Mouse (Mus musculus): Measurements from ENCODE around the gene Igsf21. TPM values are rescaled to one million over a fixed set of nuclear protein-coding genes. Genes with fewer than 3 reads are reported as not detected.

Gene Igsf21
- polyA plus RNA-seq, 1 experiment from 2014 or later = 0.44 TPM

DNA sequence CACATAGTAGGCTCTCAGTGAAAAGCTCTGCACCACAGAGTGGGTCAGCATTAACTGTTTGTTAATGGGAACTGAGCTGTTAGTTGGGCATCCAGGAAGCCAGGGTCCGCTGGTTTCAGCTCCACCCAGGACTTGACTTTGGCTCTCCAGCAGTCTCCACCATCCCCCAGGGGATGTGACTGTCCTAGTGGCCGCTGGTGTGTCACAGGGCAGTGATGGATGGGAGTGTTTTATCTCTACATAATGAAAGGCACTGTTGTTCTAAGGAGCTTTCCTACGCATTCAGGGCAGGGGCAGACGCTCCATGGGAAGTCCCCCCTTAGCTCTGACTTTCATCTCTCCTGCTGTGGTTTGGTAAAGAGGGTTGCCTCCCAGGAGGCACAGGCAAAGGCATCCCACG is 115.4 kb downstream of the Igsf21 start:
- Histone ChIP-seq H3K9me3 (ENCODE audit: control insufficient read depth, low read length) (no peaks in the 10 kb centered on the region), H3K4me2 (no peak overlapping the region), H3K27me3 (replicated peaks; ENCODE audit: control insufficient read depth, insufficient read depth, low read length) (no peaks in the 10 kb centered on the region), H3K9ac (ENCODE audit: low read depth, low read length) (no peak overlapping the region), H3K36me3 (ENCODE audit: control insufficient read depth, insufficient read depth, low read length) (no peaks in the 10 kb centered on the region), H3K4me1 (replicated peaks; ENCODE audit: control insufficient read depth, insufficient read depth, low read length) (no peaks in the 10 kb centered on the region), H3K4me3 (ENCODE audit: low read depth, low read length) (no peak overlapping the region), H3K27ac (ENCODE audit: low read depth, low read length) (no peak overlapping the region)
- DNase-seq (ENCODE audit: low spot score) = no peak
- no peak for ATAC-seq (replicated peaks; ENCODE audit: low FRiP score)
- 6% methylated on average over 5 of the region's 5 CpGs for WGBS

DNA sequence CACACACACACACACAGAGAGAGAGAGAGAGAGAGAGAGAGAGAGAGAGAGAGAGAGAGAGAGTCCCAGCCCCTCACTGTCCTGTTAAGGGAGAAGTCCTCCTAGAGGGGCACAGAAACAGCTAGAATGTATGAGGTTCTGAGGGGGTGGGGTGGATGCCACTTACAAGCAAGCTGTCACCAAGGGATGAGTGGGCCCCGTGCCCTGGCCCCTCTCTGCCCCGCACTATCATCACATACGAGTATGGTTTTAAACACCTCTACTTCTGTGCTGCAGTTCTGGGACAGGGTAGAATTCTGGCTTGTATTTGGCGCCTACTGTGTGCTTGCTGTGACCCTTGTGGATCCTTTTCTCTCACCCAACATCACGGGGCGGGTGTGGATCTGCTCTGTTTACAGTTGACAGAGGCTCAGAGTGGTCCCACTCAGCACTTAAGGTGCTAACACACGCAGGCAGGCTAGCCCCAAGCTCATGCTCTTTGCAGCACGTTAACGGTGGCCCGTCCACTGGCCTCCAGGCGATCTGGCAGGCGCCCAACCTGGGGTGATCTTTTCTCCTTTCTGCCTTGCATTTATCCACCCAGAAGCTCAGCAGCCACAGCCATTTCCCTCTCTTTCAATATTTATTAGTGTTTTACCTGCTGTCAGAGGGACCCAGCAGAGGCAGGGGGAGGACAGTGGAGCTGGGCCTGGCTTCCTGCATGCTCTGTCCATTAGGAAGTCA is 116.9 kb downstream of the Igsf21 start:
- H3K4me1 ChIP-seq (replicated peaks; ENCODE audit: control insufficient read depth, insufficient read depth, low read length) = no peaks in the 10 kb centered on the region
- DNase-seq (ENCODE audit: low spot score) = no peak
- no peaks in the 10 kb centered on the region for H3K27me3 ChIP-seq (replicated peaks; ENCODE audit: control insufficient read depth, insufficient read depth, low read length)
- WGBS = 57% methylated on average over 12 of the region's 12 CpGs
- no peak overlapping the region for H3K27ac ChIP-seq (ENCODE audit: low read depth, low read length)
- no peak overlapping the region for H3K9ac ChIP-seq (ENCODE audit: low read depth, low read length)
- no peak for ATAC-seq (replicated peaks; ENCODE audit: low FRiP score)
- H3K4me2 ChIP-seq = no peak overlapping the region
- H3K36me3 ChIP-seq (ENCODE audit: control insufficient read depth, insufficient read depth, low read length) = no peaks in the 10 kb centered on the region
- H3K4me3 ChIP-seq (ENCODE audit: low read depth, low read length) = no peak overlapping the region
- H3K9me3 ChIP-seq (ENCODE audit: control insufficient read depth, low read length) = no peaks in the 10 kb centered on the region

DNA sequence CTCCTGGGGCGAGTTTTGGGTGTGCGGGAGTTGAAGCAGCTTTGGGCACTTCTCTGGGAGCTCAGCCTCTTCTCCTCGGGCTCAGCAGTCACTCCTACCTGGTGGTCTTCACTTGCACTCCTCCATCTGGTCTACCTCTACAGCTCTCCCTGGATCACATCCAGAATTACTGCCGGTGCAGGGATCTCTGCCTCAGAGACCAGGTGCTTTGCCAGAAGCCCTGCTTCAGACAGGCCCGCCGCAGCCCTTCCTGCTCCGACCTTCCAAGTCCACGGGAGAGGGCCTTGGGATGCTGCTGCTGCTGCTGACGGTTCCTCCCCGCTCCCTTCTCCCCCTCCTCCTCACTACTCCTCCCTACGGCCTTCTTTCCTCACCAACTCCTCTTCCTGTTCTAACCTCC is 118.5 kb downstream of the Igsf21 start:
- ATAC-seq (replicated peaks; ENCODE audit: low FRiP score) (no peak), DNase-seq (ENCODE audit: low spot score) (no peak)
- no peaks in the 10 kb centered on the region for H3K36me3 ChIP-seq (ENCODE audit: control insufficient read depth, insufficient read depth, low read length)
- no peaks in the 10 kb centered on the region for H3K4me1 ChIP-seq (replicated peaks; ENCODE audit: control insufficient read depth, insufficient read depth, low read length)
- no peak overlapping the region for H3K4me3 ChIP-seq (ENCODE audit: low read depth, low read length)
- no peak overlapping the region for H3K4me2 ChIP-seq
- H3K27ac ChIP-seq (ENCODE audit: low read depth, low read length) = no peak overlapping the region
- H3K27me3 ChIP-seq (replicated peaks; ENCODE audit: control insufficient read depth, insufficient read depth, low read length) = no peaks in the 10 kb centered on the region
- H3K9me3 ChIP-seq (ENCODE audit: control insufficient read depth, low read length) = no peaks in the 10 kb centered on the region
- 75% methylated on average over 11 of the region's 11 CpGs for WGBS
- no peak overlapping the region for H3K9ac ChIP-seq (ENCODE audit: low read depth, low read length)

DNA sequence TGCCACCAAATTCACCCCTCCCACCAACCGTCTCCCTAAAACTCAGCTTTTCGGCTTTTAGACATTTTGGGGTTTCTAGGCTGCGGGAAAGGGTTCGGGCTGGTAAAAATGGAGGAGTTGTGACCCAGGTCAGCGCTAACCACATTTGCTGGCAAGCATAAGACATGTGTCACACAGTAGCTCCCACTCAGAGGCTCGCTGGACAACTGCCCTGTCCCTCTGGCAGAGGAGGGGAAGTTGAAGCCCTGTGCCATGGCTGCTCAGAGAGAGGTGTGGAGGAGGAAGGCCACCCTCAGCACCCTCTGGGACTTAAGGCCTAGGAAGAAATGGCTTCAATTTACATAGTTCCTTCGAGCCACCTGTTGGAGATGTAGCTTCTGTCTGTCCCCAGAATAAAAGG is 120.8 kb downstream of the Igsf21 start:
- ATAC-seq (replicated peaks; ENCODE audit: low FRiP score) (no peak), DNase-seq (ENCODE audit: low spot score) (no peak)
- Histone ChIP-seq H3K9ac (ENCODE audit: low read depth, low read length) (no peak overlapping the region), H3K27me3 (replicated peaks; ENCODE audit: control insufficient read depth, insufficient read depth, low read length) (no peaks in the 10 kb centered on the region), H3K4me2 (no peak overlapping the region), H3K4me3 (ENCODE audit: low read depth, low read length) (no peak overlapping the region), H3K4me1 (replicated peaks; ENCODE audit: control insufficient read depth, insufficient read depth, low read length) (no peaks in the 10 kb centered on the region), H3K9me3 (ENCODE audit: control insufficient read depth, low read length) (no peaks in the 10 kb centered on the region), H3K36me3 (ENCODE audit: control insufficient read depth, insufficient read depth, low read length) (no peaks in the 10 kb centered on the region), H3K27ac (ENCODE audit: low read depth, low read length) (no peak overlapping the region)
- 82% methylated on average over 7 of the region's 7 CpGs for WGBS

DNA sequence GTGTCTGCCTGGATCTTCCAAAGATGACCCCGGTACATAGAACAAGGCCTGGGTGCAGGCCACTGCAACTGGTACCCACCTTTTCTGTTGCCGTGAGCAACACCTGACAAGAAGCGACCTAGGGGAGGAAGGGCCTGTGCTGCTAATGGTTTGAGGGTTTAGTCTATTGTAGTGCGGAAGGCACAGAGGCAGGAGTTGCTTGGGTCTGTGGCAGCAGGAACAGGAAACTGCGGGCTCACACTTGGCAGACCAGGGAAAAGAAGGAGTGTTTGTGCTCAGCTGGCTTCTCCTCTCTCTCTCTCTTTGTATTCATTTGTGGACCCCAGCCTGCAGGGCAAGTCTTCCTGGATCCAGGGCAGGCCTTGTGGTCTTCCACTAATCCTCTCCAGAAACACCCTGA is 124.0 kb downstream of the Igsf21 start:
- Histone ChIP-seq H3K27me3 (replicated peaks; ENCODE audit: control insufficient read depth, insufficient read depth, low read length) (no peaks in the 10 kb centered on the region), H3K27ac (ENCODE audit: low read depth, low read length) (no peak overlapping the region), H3K4me3 (ENCODE audit: low read depth, low read length) (no peak overlapping the region), H3K9me3 (ENCODE audit: control insufficient read depth, low read length) (no peaks in the 10 kb centered on the region), H3K36me3 (ENCODE audit: control insufficient read depth, insufficient read depth, low read length) (no peaks in the 10 kb centered on the region), H3K4me2 (no peak overlapping the region), H3K9ac (ENCODE audit: low read depth, low read length) (no peak overlapping the region), H3K4me1 (replicated peaks; ENCODE audit: control insufficient read depth, insufficient read depth, low read length) (no peaks in the 10 kb centered on the region)
- ATAC-seq (replicated peaks; ENCODE audit: low FRiP score) = no peak
- WGBS = 75% methylated on average over 5 of the region's 5 CpGs
- no peak for DNase-seq (ENCODE audit: low spot score)

DNA sequence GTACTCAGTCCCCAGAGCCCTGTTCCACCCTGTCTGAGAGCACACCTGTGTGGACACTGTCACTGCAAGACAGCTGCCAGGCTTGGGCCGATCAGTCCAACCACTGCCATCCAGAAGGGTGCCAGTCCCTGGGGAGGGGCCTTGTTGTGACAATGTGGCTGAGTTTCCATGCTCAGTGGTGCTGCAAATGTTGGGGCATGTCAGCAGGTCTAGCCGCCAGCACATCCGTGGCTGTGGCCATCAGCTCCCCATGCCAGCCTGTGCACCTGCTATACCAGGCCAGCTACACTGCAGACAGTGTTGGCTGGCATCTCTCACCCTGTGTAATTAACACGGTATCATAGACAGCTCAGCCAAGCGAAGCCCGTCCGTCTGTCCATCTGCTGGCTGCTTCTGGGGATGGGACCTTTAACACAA is 129.3 kb downstream of the Igsf21 start:
- Histone ChIP-seq H3K9me3 (ENCODE audit: control insufficient read depth, low read length) (no peaks in the 10 kb centered on the region), H3K9ac (ENCODE audit: low read depth, low read length) (no peak overlapping the region), H3K36me3 (ENCODE audit: control insufficient read depth, insufficient read depth, low read length) (no peaks in the 10 kb centered on the region), H3K27me3 (replicated peaks; ENCODE audit: control insufficient read depth, insufficient read depth, low read length) (no peaks in the 10 kb centered on the region), H3K4me2 (no peak overlapping the region), H3K4me3 (ENCODE audit: low read depth, low read length) (no peak overlapping the region), H3K4me1 (replicated peaks; ENCODE audit: control insufficient read depth, insufficient read depth, low read length) (no peaks in the 10 kb centered on the region), H3K27ac (ENCODE audit: low read depth, low read length) (no peak overlapping the region)
- DNase-seq (ENCODE audit: low spot score) (no peak), ATAC-seq (replicated peaks; ENCODE audit: low FRiP score) (no peak)
- 75% methylated on average over 7 of the region's 7 CpGs for WGBS

DNA sequence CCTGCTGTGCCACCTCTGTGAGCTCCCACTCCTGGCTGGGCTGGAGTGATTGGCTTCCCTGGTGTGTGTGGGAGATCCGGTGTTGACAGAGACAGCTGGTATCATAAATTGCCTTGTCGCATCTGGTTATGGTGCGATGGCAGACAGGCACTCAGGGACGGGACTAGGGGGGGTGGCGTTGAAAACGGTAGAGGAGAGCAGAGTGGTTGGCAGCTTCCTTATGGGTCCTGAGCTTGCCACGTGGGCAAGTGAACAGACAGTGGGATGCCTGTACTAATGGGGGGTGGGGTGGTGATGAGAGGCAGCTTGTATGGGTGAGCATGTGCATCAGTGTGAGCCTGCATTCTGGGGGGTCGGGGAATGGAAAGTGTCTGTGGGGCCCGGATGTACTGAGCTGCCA is 130.8 kb downstream of the Igsf21 start:
- Histone ChIP-seq H3K27me3 (replicated peaks; ENCODE audit: control insufficient read depth, insufficient read depth, low read length) (no peaks in the 10 kb centered on the region), H3K4me3 (ENCODE audit: low read depth, low read length) (no peak overlapping the region), H3K9me3 (ENCODE audit: control insufficient read depth, low read length) (no peaks in the 10 kb centered on the region), H3K27ac (ENCODE audit: low read depth, low read length) (no peak overlapping the region), H3K36me3 (ENCODE audit: control insufficient read depth, insufficient read depth, low read length) (no peaks in the 10 kb centered on the region), H3K4me2 (no peak overlapping the region), H3K9ac (ENCODE audit: low read depth, low read length) (no peak overlapping the region), H3K4me1 (replicated peaks; ENCODE audit: control insufficient read depth, insufficient read depth, low read length) (no peaks in the 10 kb centered on the region)
- ATAC-seq (replicated peaks; ENCODE audit: low FRiP score) (no peak), DNase-seq (ENCODE audit: low spot score) (no peak)
- WGBS = 80% methylated on average over 9 of the region's 9 CpGs

DNA sequence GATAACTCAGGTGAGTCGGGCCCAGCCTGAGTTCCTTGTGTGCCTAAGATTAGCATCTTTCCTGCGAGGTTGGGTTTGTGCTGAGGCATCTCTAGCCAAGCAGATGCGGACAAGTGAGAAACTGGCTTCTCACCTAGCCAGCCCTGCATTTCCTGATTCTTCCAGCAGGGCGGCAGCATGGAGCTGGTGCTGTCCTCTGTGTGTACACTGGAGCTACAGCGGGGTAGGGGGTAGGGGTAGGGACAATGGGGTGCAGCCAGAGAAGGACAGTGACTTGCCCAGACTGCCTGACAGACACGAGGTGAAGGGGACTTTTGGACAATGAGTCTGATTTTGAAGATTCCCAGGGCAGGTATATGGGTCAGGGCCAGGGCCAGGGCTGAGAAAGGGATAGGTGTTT is 131.5 kb downstream of the Igsf21 start:
- no peak overlapping the region for H3K9ac ChIP-seq (ENCODE audit: low read depth, low read length)
- H3K4me1 ChIP-seq (replicated peaks; ENCODE audit: control insufficient read depth, insufficient read depth, low read length) = no peaks in the 10 kb centered on the region
- H3K4me2 ChIP-seq = no peak overlapping the region
- H3K36me3 ChIP-seq (ENCODE audit: control insufficient read depth, insufficient read depth, low read length) = no peaks in the 10 kb centered on the region
- no peaks in the 10 kb centered on the region for H3K9me3 ChIP-seq (ENCODE audit: control insufficient read depth, low read length)
- H3K27me3 ChIP-seq (replicated peaks; ENCODE audit: control insufficient read depth, insufficient read depth, low read length) = peaks cover 7% of the 10 kb centered on the region
- H3K27ac ChIP-seq (ENCODE audit: low read depth, low read length) = no peak overlapping the region
- H3K4me3 ChIP-seq (ENCODE audit: low read depth, low read length) = no peak overlapping the region
- ATAC-seq (replicated peaks; ENCODE audit: low FRiP score) (no peak), DNase-seq (ENCODE audit: low spot score) (no peak)
- 83% methylated on average over 6 of the region's 6 CpGs for WGBS

DNA sequence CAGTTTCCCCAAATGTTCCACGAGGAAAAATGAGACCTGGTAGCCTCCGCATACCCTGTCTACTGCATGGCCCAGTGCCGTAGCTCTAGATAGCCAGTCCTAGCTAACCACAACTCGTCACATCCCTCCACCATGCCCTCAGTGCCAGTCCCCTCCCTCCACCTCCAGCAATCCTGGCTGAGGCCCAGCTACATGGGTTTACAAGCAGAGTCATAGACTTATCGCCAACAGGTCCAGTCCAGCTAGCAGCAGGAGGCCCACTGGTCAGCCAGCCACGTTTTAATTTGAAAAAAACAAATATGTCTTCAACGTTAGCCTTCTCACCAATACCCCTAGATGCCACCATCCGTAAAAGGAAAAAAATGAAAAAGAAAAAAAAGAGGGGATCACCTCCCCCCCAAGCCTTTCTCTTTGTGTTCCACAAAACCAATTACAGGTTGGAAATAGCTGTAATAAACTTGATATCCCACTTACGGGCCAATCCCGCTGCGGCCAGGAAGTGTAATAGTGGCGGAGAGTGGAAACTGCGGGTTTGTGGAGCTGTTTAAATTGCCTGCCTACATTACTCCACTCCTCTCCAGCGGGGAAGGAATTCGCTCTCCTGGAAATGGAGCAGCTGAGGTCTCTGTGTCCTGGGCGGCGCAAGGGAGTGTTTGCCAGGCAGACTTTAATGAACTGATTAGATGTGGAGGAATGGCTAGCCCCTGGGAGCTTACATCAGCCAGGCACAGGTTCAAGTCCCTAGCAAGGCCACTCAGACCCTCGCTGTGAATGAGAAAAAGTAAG is 132.7 kb downstream of the Igsf21 start:
- DNase-seq (ENCODE audit: low spot score) (no peak), ATAC-seq (replicated peaks; ENCODE audit: low FRiP score) (no peak)
- WGBS = 81% methylated on average over 18 of the region's 18 CpGs
- no peaks in the 10 kb centered on the region for H3K4me1 ChIP-seq (replicated peaks; ENCODE audit: control insufficient read depth, insufficient read depth, low read length)
- no peak overlapping the region for H3K4me2 ChIP-seq
- no peak overlapping the region for H3K9ac ChIP-seq (ENCODE audit: low read depth, low read length)
- H3K4me3 ChIP-seq (ENCODE audit: low read depth, low read length) = no peak overlapping the region
- peaks cover 19% of the 10 kb centered on the region for H3K27me3 ChIP-seq (replicated peaks; ENCODE audit: control insufficient read depth, insufficient read depth, low read length)
- H3K9me3 ChIP-seq (ENCODE audit: control insufficient read depth, low read length) = no peaks in the 10 kb centered on the region
- H3K27ac ChIP-seq (ENCODE audit: low read depth, low read length) = no peak overlapping the region
- no peaks in the 10 kb centered on the region for H3K36me3 ChIP-seq (ENCODE audit: control insufficient read depth, insufficient read depth, low read length)
